ENCODE assay signal across 8 mouse cellular contexts in the genomic region with DNA sequence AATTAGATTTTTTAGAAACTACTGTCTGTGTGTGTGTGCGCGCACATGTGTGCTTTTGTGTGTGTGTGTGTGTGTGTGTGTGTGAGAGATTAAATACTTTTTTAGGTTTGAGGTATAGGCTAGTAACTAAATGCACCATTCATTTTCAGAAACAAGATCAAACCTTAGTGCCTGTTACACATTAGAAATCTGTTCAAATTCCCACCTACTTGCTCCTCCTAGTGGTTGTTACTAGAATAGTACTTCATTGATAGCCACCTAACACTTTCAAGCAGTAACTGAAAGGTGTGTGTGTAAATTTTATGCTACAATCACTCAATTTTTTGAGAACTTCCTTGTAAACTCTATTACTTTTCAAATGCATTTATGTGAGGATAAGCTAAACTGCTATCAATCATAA. TPM values are rescaled to one million over a fixed set of nuclear protein-coding genes. Genes with fewer than 3 reads are reported as not detected.
A peak's percentile ranks its signal among the peaks of the same experiment; 100 is the strongest.
DNase-seq lines count a peak whose midpoint lies in the region; ATAC-seq and TF ChIP-seq lines count a peak whose summit lies in the region.

No protein-coding gene starts in this region.

- no peak overlapping the region for H3K9ac ChIP-seq in midbrain, embryonic 11.5 days (ENCODE audit: low read length)
- H3K9ac ChIP-seq in forebrain, postnatal 0 days = peak overlapping the region; percentile 31; the same call in 1 of the 2 replicates
- H3K9ac ChIP-seq in midbrain, embryonic 15.5 days = no peak overlapping the region

- no peaks in the 10 kb centered on the region; the same call in 1 of the 2 replicates for H3K4me1 ChIP-seq in cerebellum, adult 2 months (ENCODE audit: control insufficient read depth, insufficient read depth, low read length)
- H3K4me1 ChIP-seq in midbrain, embryonic 11.5 days (ENCODE audit: control insufficient read depth, insufficient read depth, low read length) = peaks cover 3% of the 10 kb centered on the region; the same call in 1 of the 2 replicates
- H3K4me1 ChIP-seq in midbrain, embryonic 10.5 days = peaks cover 13% of the 10 kb centered on the region
- H3K4me1 ChIP-seq in forebrain, postnatal 0 days (ENCODE audit: insufficient read depth) = no peaks in the 10 kb centered on the region
- peaks cover 11% of the 10 kb centered on the region; the same call in 1 of the 2 replicates for H3K4me1 ChIP-seq in midbrain, embryonic 15.5 days

- no peak overlapping the region for H3K4me2 ChIP-seq in midbrain, embryonic 11.5 days
- peak overlapping the region; percentile 20 for H3K4me2 ChIP-seq in forebrain, postnatal 0 days (ENCODE audit: low read depth)
- peak overlapping the region; percentile 21 for H3K4me2 ChIP-seq in midbrain, embryonic 15.5 days

- H3K27ac ChIP-seq in cerebellum, adult 2 months (ENCODE audit: insufficient read depth, low read length) = no peak overlapping the region
- H3K27ac ChIP-seq in midbrain, embryonic 11.5 days (ENCODE audit: low read depth, low read length) = no peak overlapping the region
- no peak overlapping the region for H3K27ac ChIP-seq in midbrain, embryonic 10.5 days (replicated peaks)
- H3K27ac ChIP-seq in forebrain, postnatal 0 days (ENCODE audit: low read depth, low read length) = no peak overlapping the region
- H3K27ac ChIP-seq in midbrain, embryonic 15.5 days = 0 out of 2 replicates have a peak overlapping the region, but pooled peaks have one; percentile 50

- peak; percentile 31; the same call in 1 of the 2 replicates for TF ChIP-seq CTCF in cerebellum, adult 2 months (IDR thresholded peaks at IDR 0.05; ENCODE audit: borderline replicate concordance, insufficient read depth, low read depth, low read length)
- peak; percentile 86 for TF ChIP-seq CTCF in forebrain, postnatal 0 days (IDR thresholded peaks at IDR 0.05; ENCODE audit: low read depth)

- H3K9me3 ChIP-seq in midbrain, embryonic 11.5 days (ENCODE audit: control insufficient read depth, low read length) = no peaks in the 10 kb centered on the region
- H3K9me3 ChIP-seq in midbrain, embryonic 10.5 days (replicated peaks) = no peaks in the 10 kb centered on the region
- no peaks in the 10 kb centered on the region for H3K9me3 ChIP-seq in forebrain, postnatal 0 days (ENCODE audit: low read length)
- H3K9me3 ChIP-seq in midbrain, embryonic 15.5 days = no peaks in the 10 kb centered on the region

- peak; percentile 43 for ATAC-seq in midbrain, embryonic 11.5 days (ENCODE audit: low FRiP score)
- peak; percentile 49; the same call in 1 of the 2 replicates for ATAC-seq in forebrain, postnatal 0 days
- ATAC-seq in midbrain, embryonic 15.5 days (replicated peaks) = peak; percentile 38

- WGBS in cerebellum, adult 2 months = 74% methylated on average over 2 of the region's 2 CpGs
- 100% methylated on average over 2 of the region's 2 CpGs for WGBS in midbrain, embryonic 11.5 days
- WGBS in midbrain, embryonic 10.5 days = 97% methylated on average over 2 of the region's 2 CpGs
- 86% methylated on average over 2 of the region's 2 CpGs for WGBS in forebrain, postnatal 0 days
- 97% methylated on average over 2 of the region's 2 CpGs for WGBS in midbrain, embryonic 15.5 days

- no peaks in the 10 kb centered on the region for H3K27me3 ChIP-seq in cerebellum, adult 2 months (ENCODE audit: control insufficient read depth, insufficient read depth, low read length)
- no peaks in the 10 kb centered on the region for H3K27me3 ChIP-seq in midbrain, embryonic 11.5 days (ENCODE audit: control insufficient read depth, insufficient read depth, low read length)
- no peaks in the 10 kb centered on the region for H3K27me3 ChIP-seq in midbrain, embryonic 10.5 days (ENCODE audit: low read depth, poor library complexity, severe bottlenecking)
- H3K27me3 ChIP-seq in forebrain, postnatal 0 days (ENCODE audit: insufficient read depth, low read length) = no peaks in the 10 kb centered on the region
- H3K27me3 ChIP-seq in midbrain, embryonic 15.5 days (replicated peaks) = no peaks in the 10 kb centered on the region

- DNase-seq in cerebellum, adult 2 months = peak in 1 of 2 experiments; percentile 44
- no peak for DNase-seq in cerebellum, adult 8-10 months
- DNase-seq in midbrain, embryonic 11.5 days (ENCODE audit: low spot score, missing footprints) = peak; percentile 85
- DNase-seq in midbrain, embryonic 10.5 days (ENCODE audit: low spot score) = no peak
- DNase-seq in forebrain, postnatal 0 days = peak; percentile 71
- no peak for DNase-seq in adrenal gland, adult 8-10 months
- DNase-seq in kidney, postnatal 25 days = no peak

- H3K36me3 ChIP-seq in midbrain, embryonic 11.5 days (ENCODE audit: control insufficient read depth, insufficient read depth, low read length) = no peaks in the 10 kb centered on the region
- peaks cover 2% of the 10 kb centered on the region; the same call in 1 of the 2 replicates for H3K36me3 ChIP-seq in midbrain, embryonic 10.5 days
- peaks cover 11% of the 10 kb centered on the region; the same call in 1 of the 2 replicates for H3K36me3 ChIP-seq in forebrain, postnatal 0 days (ENCODE audit: insufficient read depth)
- H3K36me3 ChIP-seq in midbrain, embryonic 15.5 days (replicated peaks) = no peaks in the 10 kb centered on the region

- H3K4me3 ChIP-seq in cerebellum, adult 2 months (replicated peaks; ENCODE audit: insufficient read depth, low read depth, low read length) = no peak overlapping the region
- H3K4me3 ChIP-seq in midbrain, embryonic 11.5 days (ENCODE audit: low read depth, low read length) = no peak overlapping the region
- no peak overlapping the region for H3K4me3 ChIP-seq in midbrain, embryonic 10.5 days
- peak overlapping the region; percentile 32 for H3K4me3 ChIP-seq in forebrain, postnatal 0 days (ENCODE audit: low read depth, low read length)
- peak overlapping the region; percentile 31 for H3K4me3 ChIP-seq in midbrain, embryonic 15.5 days

- TF ChIP-seq POLR2A in cerebellum, adult 2 months (IDR thresholded peaks at IDR 0.05; ENCODE audit: borderline replicate concordance, insufficient read depth, low read length) = no peak

RNA-seq across cellular contexts. Expression of gene B3galt2, which starts 3.8 kb away (rescaled TPM):
- polyA plus RNA-seq in cerebellum, adult 2 months (2012; rRNA removed) = 3.7 TPM in 2 replicates
- polyA plus RNA-seq in midbrain, embryonic 11.5 days (2014; fragmentation: Nextera tagmentation; extraction: Ambion mirVana) = 1.2 and 1.6 TPM in 2 replicates
- polyA plus RNA-seq in midbrain, embryonic 10.5 days (2016; fragmentation: Nextera tagmentation; extraction: Ambion mirVana) = 0.28 and 0.46 TPM in 2 replicates
- 25.6 and 28.1 TPM in 2 replicates for total RNA-seq in forebrain, postnatal 0 days (2014; rRNA removed)
- 7.2 and 8.1 TPM in 2 replicates for polyA plus RNA-seq in forebrain, postnatal 0 days (2015; fragmentation: Nextera tagmentation; extraction: Ambion mirVana)
- 6.5 and 7.0 TPM in 2 replicates for polyA plus RNA-seq in midbrain, embryonic 15.5 days (2015; fragmentation: Nextera tagmentation; extraction: Ambion mirVana)
- 10 to 100 TPM in 1 of 4 experiments, 1 to 10 TPM in 3; 5.3 to 10.2 (median 7.0) TPM for total RNA-seq in adrenal gland, adult 8-10 months (2022)

RNA-seq across cellular contexts. Expression of gene Cdc73, which starts 58.5 kb away (rescaled TPM):
- polyA plus RNA-seq in cerebellum, adult 2 months (2012; rRNA removed) = 13.0 and 14.3 TPM in 2 replicates
- polyA plus RNA-seq in midbrain, embryonic 11.5 days (2014; fragmentation: Nextera tagmentation; extraction: Ambion mirVana) = 27.8 and 28.4 TPM in 2 replicates
- 29.3 and 32.3 TPM in 2 replicates for polyA plus RNA-seq in midbrain, embryonic 10.5 days (2016; fragmentation: Nextera tagmentation; extraction: Ambion mirVana)
- total RNA-seq in forebrain, postnatal 0 days (2014; rRNA removed) = 8.3 and 10.9 TPM in 2 replicates
- polyA plus RNA-seq in forebrain, postnatal 0 days (2015; fragmentation: Nextera tagmentation; extraction: Ambion mirVana) = 8.9 and 11.2 TPM in 2 replicates
- 18.0 and 18.2 TPM in 2 replicates for polyA plus RNA-seq in midbrain, embryonic 15.5 days (2015; fragmentation: Nextera tagmentation; extraction: Ambion mirVana)
- 100 to 1,000 TPM in 3 of 4 experiments, 10 to 100 TPM in 1; 90.9 to 134 (median 122) TPM for total RNA-seq in adrenal gland, adult 8-10 months (2022)

Comparison
In these comparisons a context has a peak if more than half of its experiments do, and no peak if none do; other contexts are left out.
1. DNase-seq: peak in midbrain, embryonic 11.5 days (single experiment) and forebrain, postnatal 0 days (single experiment); none in cerebellum, adult 8-10 months (single experiment), midbrain, embryonic 10.5 days (single experiment), adrenal gland, adult 8-10 months (single experiment) and kidney, postnatal 25 days (0 of 2).
2. H3K4me3 ChIP-seq: peak in forebrain, postnatal 0 days (single experiment) and midbrain, embryonic 15.5 days (single experiment); none in cerebellum, adult 2 months (single experiment), midbrain, embryonic 11.5 days (single experiment) and midbrain, embryonic 10.5 days (single experiment).
3. Peak in every context shown above with its lines, with median percentiles within 50 percentile points of each other: ATAC-seq.